In genomic region chr8:107062613-107063012, GRCm38 (mm10) we compare ENCODE assay signal across 29 mouse cellular contexts. TPM values are rescaled to one million over a fixed set of nuclear protein-coding genes. Genes with fewer than 3 reads are reported as not detected.
DNase-seq lines count a peak whose midpoint lies in the region; ATAC-seq and TF ChIP-seq lines count a peak whose summit lies in the region.
"Had no signal": no experiment of that assay in that cellular context is flagged by ENCODE, and none has a peak within 500 bp of the region (broad histone marks: within the 10 kb centered on the region; RNA-seq: fewer than 3 reads in every experiment).

No protein-coding gene starts in this region.

- H3K4me3 ChIP-seq in midbrain, embryonic 11.5 days (ENCODE audit: low read depth, low read length), result no peak overlapping the region
- no peak overlapping the region for H3K4me3 ChIP-seq in midbrain, embryonic 15.5 days
- H3K4me3 ChIP-seq in CH12.LX (replicated peaks in 1 of 3; ENCODE audit: low read depth in 2 of 3, low read length in 2 of 3, poor library complexity in 1 of 3), result no peak overlapping the region
- no peak overlapping the region for H3K4me3 ChIP-seq in stomach, postnatal 0 days (ENCODE audit: low read depth, low read length)
- H3K4me3 ChIP-seq in hindbrain, embryonic 11.5 days (ENCODE audit: low read depth, low read length), result no peak overlapping the region
- H3K4me3 ChIP-seq: embryonic facial prominence, embryonic 13.5 days; embryonic facial prominence, embryonic 15.5 days; erythroblast, embryonic 14.5 days; forebrain, embryonic 10.5 days; forebrain, embryonic 12.5 days had no signal

- no peak for TF ChIP-seq RAD21 in CH12.LX (IDR thresholded peaks at IDR 0.05; ENCODE audit: low read depth, low read length)

- no peak overlapping the region for H3K27ac ChIP-seq in midbrain, embryonic 11.5 days (ENCODE audit: low read depth, low read length)
- no peak overlapping the region for H3K27ac ChIP-seq in midbrain, embryonic 15.5 days
- no peak overlapping the region for H3K27ac ChIP-seq in CH12.LX (ENCODE audit: insufficient read depth, low read depth)
- no peak overlapping the region for H3K27ac ChIP-seq in stomach, postnatal 0 days (replicated peaks)
- H3K27ac ChIP-seq in hindbrain, embryonic 11.5 days (ENCODE audit: low read depth, low read length), result no peak overlapping the region
- H3K27ac ChIP-seq: embryonic facial prominence, embryonic 13.5 days; embryonic facial prominence, embryonic 15.5 days; forebrain, embryonic 10.5 days; forebrain, embryonic 12.5 days had no signal

- H3K4me1 ChIP-seq in midbrain, embryonic 11.5 days (ENCODE audit: control insufficient read depth, insufficient read depth, low read length), result peaks cover 3% of the 10 kb centered on the region
- H3K4me1 ChIP-seq in midbrain, embryonic 15.5 days, result peaks cover 4% of the 10 kb centered on the region
- H3K4me1 ChIP-seq in CH12.LX (ENCODE audit: control insufficient read depth in 1 of 2, insufficient read depth in 2 of 2), result peaks cover 0 to 56% of the 10 kb centered on the region in 2 experiments; a peak in 3 of 4 replicates
- H3K4me1 ChIP-seq in stomach, postnatal 0 days (replicated peaks; ENCODE audit: control insufficient read depth, insufficient read depth), result no peaks in the 10 kb centered on the region
- H3K4me1 ChIP-seq in hindbrain, embryonic 11.5 days (replicated peaks; ENCODE audit: control insufficient read depth, insufficient read depth, low read length), result no peaks in the 10 kb centered on the region

- DNase-seq in midbrain, embryonic 11.5 days (ENCODE audit: low spot score, missing footprints), result peak; percentile 57
- peak; percentile 52 for DNase-seq in CH12.LX (ENCODE audit: extremely low read depth)
- peak; percentile 62 for DNase-seq in splenic B cell, adult 2 months (ENCODE audit: low read depth, low spot score)
- no peak for DNase-seq in stomach, postnatal 0 days (ENCODE audit: low spot score)
- no peak for DNase-seq in hindbrain, embryonic 11.5 days (ENCODE audit: low spot score)
- DNase-seq in gastrocnemius, postnatal 4 days (ENCODE audit: low spot score in 2 of 2), result no peak
- DNase-seq in right cerebral cortex, postnatal 25 days, result no peak
- DNase-seq: adrenal gland, adult 2 months; adrenal gland, postnatal 10 days; adrenal gland, postnatal 25 days; cerebellum, adult 11 months; cerebellum, adult 18-20 months; cerebellum, adult 8-10 months; cerebellum, postnatal 10 days; cerebellum, postnatal 36 days; embryo, embryonic 11 days had no signal

- H3K4me2 ChIP-seq in midbrain, embryonic 11.5 days, result no peak overlapping the region
- H3K4me2 ChIP-seq in midbrain, embryonic 15.5 days, result no peak overlapping the region
- H3K4me2 ChIP-seq in CH12.LX (ENCODE audit: insufficient read depth, low read depth, poor library complexity, severe bottlenecking), result no peak overlapping the region
- H3K4me2 ChIP-seq in stomach, postnatal 0 days (replicated peaks; ENCODE audit: low read depth), result no peak overlapping the region
- no peak overlapping the region for H3K4me2 ChIP-seq in hindbrain, embryonic 11.5 days (replicated peaks; ENCODE audit: low read depth, low read length)
- H3K4me2 ChIP-seq: embryonic facial prominence, embryonic 15.5 days; forebrain, embryonic 12.5 days had no signal

- no peak for TF ChIP-seq CTCF in CH12.LX (conservative IDR thresholded peaks at IDR 0.05 in 1 of 2, IDR thresholded peaks at IDR 0.05 in 1 of 2; ENCODE audit: low read depth in 2 of 2, low read length in 2 of 2)
- TF ChIP-seq CTCF in stomach, postnatal 0 days (IDR thresholded peaks at IDR 0.05; ENCODE audit: low read depth), result no peak

- no peak for TF ChIP-seq EP300 in CH12.LX (IDR thresholded peaks at IDR 0.05; ENCODE audit: low read length)
- no peak for TF ChIP-seq EP300 in stomach, postnatal 0 days (optimal IDR thresholded peaks at IDR 0.05)

- WGBS in midbrain, embryonic 11.5 days, result 86% methylated on average over 1 of the region's 1 CpGs
- 91% methylated on average over 1 of the region's 1 CpGs for WGBS in midbrain, embryonic 15.5 days
- WGBS in stomach, postnatal 0 days, result 45% methylated on average over 1 of the region's 1 CpGs
- WGBS in hindbrain, embryonic 11.5 days, result 81% methylated on average over 1 of the region's 1 CpGs

- no peak for ATAC-seq in midbrain, embryonic 11.5 days (ENCODE audit: low FRiP score)
- no peak for ATAC-seq in midbrain, embryonic 15.5 days (replicated peaks)
- peak; percentile 61; the same call in 1 of the 2 replicates for ATAC-seq in stomach, postnatal 0 days (ENCODE audit: low FRiP score, low TSS enrichment)
- ATAC-seq in hindbrain, embryonic 11.5 days (ENCODE audit: low FRiP score), result no peak
- ATAC-seq: CD4-positive, CD25-positive, alpha-beta regulatory T cell, adult 4 months; forebrain, embryonic 14.5 days; forebrain, embryonic 16.5 days had no signal

- dilution Hi-C loops in CH12.LX (cut with MboI; ENCODE audit: extremely low pct_ligation_motif_present, extremely low pct_unique_long_range_greater_than_20kb, low sequenced_read_pairs), result no loop called here

- no peaks in the 10 kb centered on the region for H3K9me3 ChIP-seq in midbrain, embryonic 11.5 days (ENCODE audit: control insufficient read depth, low read length)
- no peaks in the 10 kb centered on the region for H3K9me3 ChIP-seq in midbrain, embryonic 15.5 days
- H3K9me3 ChIP-seq in CH12.LX (replicated peaks; ENCODE audit: low read length), result no peaks in the 10 kb centered on the region
- no peaks in the 10 kb centered on the region for H3K9me3 ChIP-seq in stomach, postnatal 0 days (ENCODE audit: control insufficient read depth, low read length)
- H3K9me3 ChIP-seq in hindbrain, embryonic 11.5 days (ENCODE audit: control insufficient read depth, low read length), result no peaks in the 10 kb centered on the region
- H3K9me3 ChIP-seq: embryonic facial prominence, embryonic 13.5 days; embryonic facial prominence, embryonic 15.5 days; forebrain, embryonic 10.5 days; forebrain, embryonic 12.5 days had no signal

- TF ChIP-seq POLR2A in CH12.LX (IDR thresholded peaks at IDR 0.05; ENCODE audit: low read depth, low read length), result no peak

- no peaks in the 10 kb centered on the region for H3K36me3 ChIP-seq in midbrain, embryonic 11.5 days (ENCODE audit: control insufficient read depth, insufficient read depth, low read length)
- peaks cover 7% of the 10 kb centered on the region; the same call in 1 of the 2 replicates for H3K36me3 ChIP-seq in midbrain, embryonic 15.5 days (replicated peaks)
- H3K36me3 ChIP-seq in CH12.LX (replicated peaks in 1 of 2; ENCODE audit: control insufficient read depth in 1 of 2, insufficient read depth in 1 of 2, low read length in 1 of 2), result peaks cover 15 to 29% of the 10 kb centered on the region in 2 experiments
- no peaks in the 10 kb centered on the region for H3K36me3 ChIP-seq in splenic B cell, adult 2 months (ENCODE audit: control insufficient read depth, insufficient read depth, low read length, poor library complexity, severe bottlenecking)
- peaks cover 4% of the 10 kb centered on the region; the same call in 1 of the 2 replicates for H3K36me3 ChIP-seq in stomach, postnatal 0 days (ENCODE audit: control insufficient read depth, insufficient read depth, low read length)
- no peaks in the 10 kb centered on the region; the same call in 1 of the 2 replicates for H3K36me3 ChIP-seq in hindbrain, embryonic 11.5 days (ENCODE audit: control insufficient read depth, insufficient read depth, low read length)

- H3K9ac ChIP-seq in midbrain, embryonic 11.5 days (ENCODE audit: low read length), result no peak overlapping the region
- no peak overlapping the region for H3K9ac ChIP-seq in midbrain, embryonic 15.5 days
- H3K9ac ChIP-seq in CH12.LX (ENCODE audit: insufficient read depth, low read depth), result no peak overlapping the region
- no peak overlapping the region for H3K9ac ChIP-seq in stomach, postnatal 0 days (ENCODE audit: low read length)
- H3K9ac ChIP-seq in hindbrain, embryonic 11.5 days (ENCODE audit: low read depth, low read length), result no peak overlapping the region
- H3K9ac ChIP-seq: embryonic facial prominence, embryonic 13.5 days; embryonic facial prominence, embryonic 15.5 days; forebrain, embryonic 12.5 days had no signal

- no peaks in the 10 kb centered on the region for H3K27me3 ChIP-seq in midbrain, embryonic 11.5 days (ENCODE audit: control insufficient read depth, insufficient read depth, low read length)
- no peaks in the 10 kb centered on the region for H3K27me3 ChIP-seq in midbrain, embryonic 15.5 days (replicated peaks)
- no peaks in the 10 kb centered on the region for H3K27me3 ChIP-seq in CH12.LX (replicated peaks)
- no peaks in the 10 kb centered on the region for H3K27me3 ChIP-seq in splenic B cell, adult 2 months (ENCODE audit: control insufficient read depth, insufficient read depth, low read length, poor library complexity, severe bottlenecking)
- no peaks in the 10 kb centered on the region for H3K27me3 ChIP-seq in stomach, postnatal 0 days (ENCODE audit: control insufficient read depth, insufficient read depth, low read length)
- H3K27me3 ChIP-seq in hindbrain, embryonic 11.5 days (ENCODE audit: control insufficient read depth, insufficient read depth, low read length), result no peaks in the 10 kb centered on the region
- H3K27me3 ChIP-seq: embryonic facial prominence, embryonic 13.5 days; embryonic facial prominence, embryonic 15.5 days; forebrain, embryonic 12.5 days had no signal

- H3K79me2 ChIP-seq in CH12.LX (replicated peaks; ENCODE audit: control insufficient read depth, extremely low read depth, insufficient read depth, poor library complexity, severe bottlenecking), result peaks cover 8% of the 10 kb centered on the region

- in situ Hi-C loops in CH12.LX (cut with MboI; ENCODE audit: low pct_ligation_motif_present, low pct_unique_long_range_greater_than_20kb, low sequenced_read_pairs), result no loop called here

RNA-seq across cellular contexts. Expression of gene Tmed6, which starts 2.8 kb away (rescaled TPM):
- polyA plus RNA-seq in midbrain, embryonic 11.5 days (2014; fragmentation: Nextera tagmentation; extraction: Ambion mirVana), result not detected in 2 replicates
- polyA plus RNA-seq in midbrain, embryonic 15.5 days (2015; fragmentation: Nextera tagmentation; extraction: Ambion mirVana), result not detected in 2 replicates
- total RNA-seq in CH12.LX (2012; rRNA removed) (0.55 TPM in 1 of 2 replicates, not detected in the other), CH12.LX (2014; rRNA removed) (0.97 and 1.1 TPM in 2 replicates)
- 0.36 and 0.48 TPM in 2 replicates for polyA plus RNA-seq in CH12.LX (2012; ENCODE audit: insufficient read length, low read depth)
- polyA plus RNA-seq in stomach, postnatal 0 days (2015; fragmentation: Nextera tagmentation; extraction: Ambion mirVana), result 79.6 and 81.7 TPM in 2 replicates
- not detected in 2 replicates for polyA plus RNA-seq in hindbrain, embryonic 11.5 days (2014; fragmentation: Nextera tagmentation; extraction: Ambion mirVana)
- not detected for total RNA-seq in gastrocnemius, postnatal 4 days (2021)
- total RNA-seq: adrenal gland, adult 2 months; adrenal gland, postnatal 10 days; adrenal gland, postnatal 25 days; common myeloid progenitor, adult 5-6 weeks; MEL had no signal
- polyA plus RNA-seq: adrenal gland, adult 2 months; brain, embryonic 14.5 days; CD4-positive, CD25-positive, alpha-beta regulatory T cell, adult 4 months; embryonic facial prominence, embryonic 11.5 days; embryonic facial prominence, embryonic 13.5 days; embryonic facial prominence, embryonic 15.5 days; erythroblast, embryonic 14.5 days; forebrain, embryonic 10.5 days; forebrain, embryonic 12.5 days; forebrain, embryonic 14.5 days; forebrain, embryonic 16.5 days had no signal

RNA-seq across cellular contexts. Expression of gene Nip7, which starts 5.9 kb away (rescaled TPM):
- 100 and 102 TPM in 2 replicates for polyA plus RNA-seq in midbrain, embryonic 11.5 days (2014; fragmentation: Nextera tagmentation; extraction: Ambion mirVana)
- polyA plus RNA-seq in midbrain, embryonic 15.5 days (2015; fragmentation: Nextera tagmentation; extraction: Ambion mirVana), result 70.2 and 71.1 TPM in 2 replicates
- total RNA-seq in CH12.LX (2012; rRNA removed), result 166 and 205 TPM in 2 replicates
- total RNA-seq in CH12.LX (2014; rRNA removed), result 210 and 226 TPM in 2 replicates
- polyA plus RNA-seq in CH12.LX (2012; ENCODE audit: insufficient read length, low read depth), result 231 and 233 TPM in 2 replicates
- polyA plus RNA-seq in stomach, postnatal 0 days (2015; fragmentation: Nextera tagmentation; extraction: Ambion mirVana), result 49.5 and 49.9 TPM in 2 replicates
- polyA plus RNA-seq in hindbrain, embryonic 11.5 days (2014; fragmentation: Nextera tagmentation; extraction: Ambion mirVana), result 97.2 and 98.6 TPM in 2 replicates
- total RNA-seq in gastrocnemius, postnatal 4 days (2021), result 10 to 100 TPM; 35.4 to 39.1 TPM

RNA-seq across cellular contexts. Expression of gene Cog8, which starts 6.1 kb away (rescaled TPM):
- polyA plus RNA-seq in midbrain, embryonic 11.5 days (2014; fragmentation: Nextera tagmentation; extraction: Ambion mirVana), result 38.1 and 38.8 TPM in 2 replicates
- polyA plus RNA-seq in midbrain, embryonic 15.5 days (2015; fragmentation: Nextera tagmentation; extraction: Ambion mirVana), result 42.0 and 44.8 TPM in 2 replicates
- total RNA-seq in CH12.LX (2012; rRNA removed) (24.2 and 30.7 TPM in 2 replicates), CH12.LX (2014; rRNA removed) (35.6 and 39.3 TPM in 2 replicates)
- polyA plus RNA-seq in CH12.LX (2012; ENCODE audit: insufficient read length, low read depth), result 31.5 and 35.3 TPM in 2 replicates
- polyA plus RNA-seq in stomach, postnatal 0 days (2015; fragmentation: Nextera tagmentation; extraction: Ambion mirVana), result 22.2 and 24.1 TPM in 2 replicates
- 40.8 and 42.2 TPM in 2 replicates for polyA plus RNA-seq in hindbrain, embryonic 11.5 days (2014; fragmentation: Nextera tagmentation; extraction: Ambion mirVana)
- total RNA-seq in gastrocnemius, postnatal 4 days (2021), result 10 to 100 TPM; 19.9 to 21.0 TPM

RNA-seq across cellular contexts. Expression of gene Pdf, which starts 14.2 kb away (rescaled TPM):
- 39.8 and 42.1 TPM in 2 replicates for polyA plus RNA-seq in midbrain, embryonic 11.5 days (2014; fragmentation: Nextera tagmentation; extraction: Ambion mirVana)
- 35.8 and 40.4 TPM in 2 replicates for polyA plus RNA-seq in midbrain, embryonic 15.5 days (2015; fragmentation: Nextera tagmentation; extraction: Ambion mirVana)
- 34.6 and 43.7 TPM in 2 replicates for total RNA-seq in CH12.LX (2012; rRNA removed)
- 49.4 and 50.2 TPM in 2 replicates for total RNA-seq in CH12.LX (2014; rRNA removed)
- 36.8 and 38.9 TPM in 2 replicates for polyA plus RNA-seq in CH12.LX (2012; ENCODE audit: insufficient read length, low read depth)
- polyA plus RNA-seq in stomach, postnatal 0 days (2015; fragmentation: Nextera tagmentation; extraction: Ambion mirVana), result 26.5 and 28.2 TPM in 2 replicates
- 41.1 and 45.6 TPM in 2 replicates for polyA plus RNA-seq in hindbrain, embryonic 11.5 days (2014; fragmentation: Nextera tagmentation; extraction: Ambion mirVana)
- total RNA-seq in gastrocnemius, postnatal 4 days (2021), result 10 to 100 TPM; 22.7 to 26.5 TPM

RNA-seq across cellular contexts. Expression of gene Vps4a, which starts 31.6 kb away (rescaled TPM):
- 94.9 and 96.4 TPM in 2 replicates for polyA plus RNA-seq in midbrain, embryonic 11.5 days (2014; fragmentation: Nextera tagmentation; extraction: Ambion mirVana)
- 147 and 151 TPM in 2 replicates for polyA plus RNA-seq in midbrain, embryonic 15.5 days (2015; fragmentation: Nextera tagmentation; extraction: Ambion mirVana)
- total RNA-seq in CH12.LX (2012; rRNA removed), result 26.9 and 28.6 TPM in 2 replicates
- total RNA-seq in CH12.LX (2014; rRNA removed), result 30.8 and 31.4 TPM in 2 replicates
- 26.3 and 27.1 TPM in 2 replicates for polyA plus RNA-seq in CH12.LX (2012; ENCODE audit: insufficient read length, low read depth)
- 41.0 and 41.4 TPM in 2 replicates for polyA plus RNA-seq in stomach, postnatal 0 days (2015; fragmentation: Nextera tagmentation; extraction: Ambion mirVana)
- 98.8 and 101 TPM in 2 replicates for polyA plus RNA-seq in hindbrain, embryonic 11.5 days (2014; fragmentation: Nextera tagmentation; extraction: Ambion mirVana)
- 10 to 100 TPM; 50.3 to 57.1 TPM for total RNA-seq in gastrocnemius, postnatal 4 days (2021)

Comparison
In these comparisons a context has a peak if more than half of its experiments do, and no peak if none do; other contexts are left out.
1. DNase-seq: peak in midbrain, embryonic 11.5 days (single experiment), CH12.LX (single experiment) and splenic B cell, adult 2 months (single experiment); none in stomach, postnatal 0 days (single experiment), hindbrain, embryonic 11.5 days (single experiment), gastrocnemius, postnatal 4 days (0 of 2) and right cerebral cortex, postnatal 25 days (single experiment).
2. RNA of gene Tmed6, which starts 2.8 kb away (polyA plus RNA-seq): 79.6 to 81.7 TPM in stomach, postnatal 0 days; 0.36 to 0.48 TPM in CH12.LX, not detected in midbrain, embryonic 11.5 days, not detected in midbrain, embryonic 15.5 days and not detected in hindbrain, embryonic 11.5 days; every median in the first group is over 10 times any median in the second.